Mouse (Mus musculus) midbrain, postnatal 0 days (tissue): ENCODE measurements around the gene Avpr2. TPM values are rescaled to one million over a fixed set of nuclear protein-coding genes. Genes with fewer than 3 reads are reported as not detected.

Source experiments
- ATAC-seq: fragments of 200-750 bp; cut with Nextera tagmentation; 2 replicates; pipeline ENCODE4 v1.8.0; 2017; ENCODE audit warnings: moderate number of reproducible peaks, mild to moderate bottlenecking, moderate TSS enrichment, moderate library complexity; ENCODE audit not compliant: low FRiP score
- DNase-seq: peaks from one replicate; pipeline ENCODE4 v3.0.0-alpha.2; 2015; ENCODE audit warnings: low spot score
- H3K27ac ChIP-seq: fragments of 300-500 bp; sonication (generic); 2 replicates; pipeline ENCODE4 v1.5.1; 2014; ENCODE audit warnings: low read depth, mild to moderate bottlenecking, low read length, mixed read lengths
- H3K27me3 ChIP-seq: fragments of 300-500 bp; sonication (generic); 2 replicates; pipeline ENCODE4 v1.6.1; 2014; ENCODE audit warnings: low read length, control low read depth, mixed read lengths; ENCODE audit not compliant: insufficient read depth
- H3K36me3 ChIP-seq: fragments of 300-500 bp; sonication (generic); 2 replicates; pipeline ENCODE4 v1.6.1; 2014; ENCODE audit warnings: low read length, control low read depth, mixed read lengths; ENCODE audit not compliant: insufficient read depth
- H3K4me1 ChIP-seq: fragments of 300-500 bp; sonication (generic); 2 replicates; pipeline ENCODE4 v1.6.1; 2014; ENCODE audit warnings: mild to moderate bottlenecking, control low read depth, antibody characterized with exemption, low read length, mixed read lengths; ENCODE audit not compliant: insufficient read depth
- H3K4me2 ChIP-seq: fragments of 300-500 bp; sonication (generic); 2 replicates; pipeline ENCODE4 v1.6.1; 2014; ENCODE audit warnings: low read depth, mild to moderate bottlenecking, low read length, mixed read lengths; ENCODE audit not compliant: poor library complexity, severe bottlenecking
- H3K4me3 ChIP-seq: fragments of 300-500 bp; sonication (generic); 2 replicates; pipeline ENCODE4 v1.5.1; 2014; ENCODE audit warnings: low read depth, mild to moderate bottlenecking, low read length, moderate library complexity
- H3K9ac ChIP-seq: fragments of 300-500 bp; sonication (generic); replicated peaks from 2 replicates; pipeline ENCODE4 v1.6.1; 2014; ENCODE audit warnings: mild to moderate bottlenecking, low read length, moderate library complexity, mixed read lengths; ENCODE audit not compliant: poor library complexity, severe bottlenecking
- H3K9me3 ChIP-seq: fragments of 300-500 bp; sonication (generic); 2 replicates; pipeline ENCODE4 v1.6.1; 2016; ENCODE audit warnings: low read length, control low read depth
- CTCF ChIP-seq: IDR thresholded peaks from 2 replicates; pipeline ENCODE4 v1.5.1; 2016; ENCODE audit warnings: antibody characterized with exemption, mild to moderate bottlenecking
- WGBS: fragments of 180-500 bp; shearing (Covaris S2); extraction: QIAGEN DNeasy Blood & Tissue Kit; methylation state at CpG from one replicate; pipeline ENCODE4 v1.1.7; 2014; 5-methylcytosine and 5-hydroxymethylcytosine counted together
- polyA plus RNA-seq: library from polyadenylated mRNA; unstranded; fragments of >200 nt; fragmentation: Nextera tagmentation; extraction: Ambion mirVana; gene quantifications from 2 replicates; pipeline ENCODE4 v1.2.1, GENCODE M21; 2015
- total RNA-seq: library from RNA; depleted of rRNA; stranded (reverse); fragments of >200 nt; gene quantifications from 2 replicates; pipeline ENCODE4 v1.2.3, GENCODE M21; 2014

Gene Avpr2
- total and polyA plus RNA-seq, 2 experiments from 2014 or later = not detected

- Histone ChIP-seq H3K4me3 (no peak overlapping the region), H3K4me2 (no peak overlapping the region)
Observed at GRCm38 (mm10) chrX:73910451-73910850, 18.5 kb downstream of the Avpr2 start.

GRCm38 (mm10) chrX:73911156-73911555, 19.3 kb downstream of the Avpr2 start:
- no peaks in the 10 kb centered on the region for H3K27me3 ChIP-seq
- TF ChIP-seq CTCF = no peak
- WGBS = 20% methylated on average over 18 of the region's 26 CpGs
- ATAC-seq (no peak), DNase-seq (no peak)
- H3K4me1 ChIP-seq = no peaks in the 10 kb centered on the region
- H3K9ac ChIP-seq = no peak overlapping the region
- H3K4me3 ChIP-seq = no peak overlapping the region
- no peaks in the 10 kb centered on the region for H3K9me3 ChIP-seq
- no peak overlapping the region for H3K27ac ChIP-seq
- peak overlapping the region; percentile 28 for H3K4me2 ChIP-seq
- no peaks in the 10 kb centered on the region for H3K36me3 ChIP-seq

More at GRCm38 (mm10) chrX:73910451-73910850, 18.5 kb downstream of the Avpr2 start:
- no peak for TF ChIP-seq CTCF
- Histone ChIP-seq H3K27ac (no peak overlapping the region), H3K4me1 (no peaks in the 10 kb centered on the region), H3K27me3 (no peaks in the 10 kb centered on the region), H3K36me3 (no peaks in the 10 kb centered on the region), H3K9me3 (no peaks in the 10 kb centered on the region), H3K9ac (no peak overlapping the region)
- ATAC-seq (no peak), DNase-seq (no peak)

- no peak for DNase-seq
- no peaks in the 10 kb centered on the region for H3K27me3 ChIP-seq
- H3K9ac ChIP-seq = no peak overlapping the region
- no peak overlapping the region for H3K27ac ChIP-seq
- 86% methylated on average over 2 of the region's 2 CpGs for WGBS
- no peak overlapping the region for H3K4me3 ChIP-seq
- no peak overlapping the region for H3K4me2 ChIP-seq
- no peaks in the 10 kb centered on the region for H3K9me3 ChIP-seq
- H3K4me1 ChIP-seq = no peaks in the 10 kb centered on the region
- no peak for ATAC-seq
- H3K36me3 ChIP-seq = no peaks in the 10 kb centered on the region
- no peak for TF ChIP-seq CTCF
Observed at GRCm38 (mm10) chrX:73911588-73911987, 19.7 kb downstream of the Avpr2 start.

GRCm38 (mm10) chrX:73914827-73915703, 23.2 kb downstream of the Avpr2 start:
- ATAC-seq (peak; percentile 95), DNase-seq (peak; percentile 96)
- Histone ChIP-seq H3K4me1 (no peaks in the 10 kb centered on the region), H3K9ac (no peak overlapping the region), H3K36me3 (peaks cover 6% of the 10 kb centered on the region), H3K9me3 (no peaks in the 10 kb centered on the region), H3K4me2 (peak overlapping the region; percentile 37), H3K27ac (peak overlapping the region; percentile 71), H3K4me3 (0 out of 2 replicates have a peak overlapping the region, but pooled peaks have one; percentile 9), H3K27me3 (no peaks in the 10 kb centered on the region)
- peak; percentile 76 for TF ChIP-seq CTCF
- 24% methylated on average over 31 of the region's 31 CpGs for WGBS

GRCm38 (mm10) chrX:73916945-73917344, 25.0 kb downstream of the Avpr2 start:
- H3K27me3 ChIP-seq = no peaks in the 10 kb centered on the region
- no peak overlapping the region for H3K27ac ChIP-seq
- H3K9ac ChIP-seq = no peak overlapping the region
- DNase-seq = no peak
- no peak for TF ChIP-seq CTCF
- no peaks in the 10 kb centered on the region for H3K9me3 ChIP-seq
- peaks cover 6% of the 10 kb centered on the region for H3K36me3 ChIP-seq
- no peak for ATAC-seq
- no peaks in the 10 kb centered on the region for H3K4me1 ChIP-seq
- no peak overlapping the region for H3K4me2 ChIP-seq
- no peak overlapping the region for H3K4me3 ChIP-seq
- 72% methylated on average over 8 of the region's 8 CpGs for WGBS

- Histone ChIP-seq H3K9ac (no peak overlapping the region), H3K27me3 (no peaks in the 10 kb centered on the region), H3K9me3 (no peaks in the 10 kb centered on the region), H3K4me1 (no peaks in the 10 kb centered on the region), H3K4me2 (no peak overlapping the region), H3K27ac (no peak overlapping the region), H3K4me3 (no peak overlapping the region), H3K36me3 (peaks cover 6% of the 10 kb centered on the region)
- 87% methylated on average over 5 of the region's 5 CpGs for WGBS
- no peak for DNase-seq
- no peak for TF ChIP-seq CTCF
- no peak for ATAC-seq
Observed at GRCm38 (mm10) chrX:73918631-73919030, 26.7 kb downstream of the Avpr2 start.
